Mouse (Mus musculus): ENCODE results near the gene Rps15a.

DNA sequence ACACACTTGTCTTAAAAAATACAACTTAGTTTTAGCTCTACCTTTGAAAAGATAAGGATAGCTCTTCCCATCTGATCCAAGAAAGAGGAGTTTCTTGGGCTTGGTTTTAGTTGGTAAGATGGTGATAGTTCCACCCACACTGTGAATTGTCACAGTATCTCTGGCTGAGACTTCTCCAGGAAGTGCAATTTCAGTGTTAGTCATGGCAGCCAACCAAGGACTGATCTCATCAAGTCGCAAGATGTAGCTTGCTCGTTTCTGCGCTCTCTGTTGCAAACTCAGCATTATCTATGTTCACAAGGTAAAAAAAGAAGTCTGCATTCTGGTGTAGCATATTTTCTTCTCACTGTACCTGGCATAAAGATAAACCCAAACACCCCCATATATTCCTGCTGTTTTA lies 44.1 kb upstream of the Rps15a start:
- TF ChIP-seq POLR2A (IDR thresholded peaks at IDR 0.05; ENCODE audit: insufficient read depth, low read depth, low read length) (no peak), EP300 (IDR thresholded peaks at IDR 0.05; ENCODE audit: insufficient read depth, low read depth, low read length) (no peak), CTCF (IDR thresholded peaks at IDR 0.05) (no peak)
